Mouse (Mus musculus) neural tube, embryonic 11.5 days (tissue): ENCODE data around the gene Il34. TPM values are rescaled to one million over a fixed set of nuclear protein-coding genes. Genes with fewer than 3 reads are reported as not detected.

Source experiments
- ATAC-seq: fragments of 200-750 bp; cut with Nextera tagmentation; 2 replicates; pipeline ENCODE4 v1.8.0; 2017; ENCODE audit warnings: moderate number of reproducible peaks, mild to moderate bottlenecking, moderate TSS enrichment, moderate library complexity; ENCODE audit not compliant: insufficient read depth, low FRiP score, low TSS enrichment
- DNase-seq: peaks from one replicate; pipeline ENCODE4 v3.0.0-alpha.2; 2015; ENCODE audit warnings: low spot score
- H3K27ac ChIP-seq: fragments of 300-500 bp; sonication (generic); 2 replicates; pipeline ENCODE4 v1.5.1; 2014; ENCODE audit warnings: low read depth, mild to moderate bottlenecking, low read length
- H3K27me3 ChIP-seq: fragments of 300-500 bp; sonication (generic); 2 replicates; pipeline ENCODE4 v1.6.1; 2014; ENCODE audit warnings: mild to moderate bottlenecking, low read length, mixed read lengths; ENCODE audit not compliant: control insufficient read depth, insufficient read depth
- H3K36me3 ChIP-seq: fragments of 300-500 bp; sonication (generic); 2 replicates; pipeline ENCODE4 v1.6.1; 2014; ENCODE audit warnings: mild to moderate bottlenecking, low read length, moderate library complexity, mixed read lengths; ENCODE audit not compliant: control insufficient read depth, insufficient read depth
- H3K4me1 ChIP-seq: fragments of 300-500 bp; sonication (generic); 2 replicates; pipeline ENCODE4 v1.6.1; 2014; ENCODE audit warnings: low read length, mixed read lengths; ENCODE audit not compliant: control insufficient read depth, insufficient read depth
- H3K4me2 ChIP-seq: fragments of 300-500 bp; sonication (generic); 2 replicates; pipeline ENCODE4 v1.6.1; 2014; ENCODE audit warnings: low read depth, mild to moderate bottlenecking, moderate library complexity
- H3K4me3 ChIP-seq: fragments of 300-500 bp; sonication (generic); 2 replicates; pipeline ENCODE4 v1.5.1; 2014; ENCODE audit warnings: low read depth, low read length
- H3K9ac ChIP-seq: fragments of 300-500 bp; sonication (generic); 2 replicates; pipeline ENCODE4 v1.6.1; 2014; ENCODE audit warnings: mild to moderate bottlenecking, low read length
- H3K9me3 ChIP-seq: fragments of 300-500 bp; sonication (generic); 2 replicates; pipeline ENCODE4 v1.6.1; 2016; ENCODE audit warnings: low read length; ENCODE audit not compliant: control insufficient read depth
- WGBS: fragments of 180-500 bp; shearing (Covaris S2); extraction: QIAGEN DNeasy Blood & Tissue Kit; methylation state at CpG from one replicate; pipeline ENCODE4 v1.1.7; 2014; 5-methylcytosine and 5-hydroxymethylcytosine counted together
- polyA plus RNA-seq: library from polyadenylated mRNA; unstranded; fragments of >200 nt; fragmentation: Nextera tagmentation; extraction: Ambion mirVana; gene quantifications from 2 replicates; pipeline ENCODE4 v1.2.1, GENCODE M21; 2014

Gene Il34
- polyA plus RNA-seq, 1 experiment from 2014 or later: not detected

GRCm38 (mm10) chr8:110804825-110805514 lies 754 bp downstream of the Il34 start:
- Histone ChIP-seq H3K27me3 (no peaks in the 10 kb centered on the region), H3K9me3 (no peaks in the 10 kb centered on the region), H3K9ac (no peak overlapping the region), H3K4me2 (no peak overlapping the region), H3K4me3 (no peak overlapping the region), H3K27ac (no peak overlapping the region), H3K4me1 (no peaks in the 10 kb centered on the region), H3K36me3 (no peaks in the 10 kb centered on the region; the same call in 1 of the 2 replicates)
- ATAC-seq: no peak
- DNase-seq: no peak
- 64% methylated on average over 2 of the region's 3 CpGs for WGBS

- Histone ChIP-seq H3K36me3 (no peaks in the 10 kb centered on the region; the same call in 1 of the 2 replicates), H3K4me3 (no peak overlapping the region), H3K27me3 (no peaks in the 10 kb centered on the region), H3K9ac (no peak overlapping the region), H3K4me2 (no peak overlapping the region), H3K4me1 (no peaks in the 10 kb centered on the region), H3K9me3 (no peaks in the 10 kb centered on the region), H3K27ac (no peak overlapping the region)
- ATAC-seq (no peak), DNase-seq (no peak)
- WGBS: 93% methylated on average over 9 of the region's 9 CpGs
Observed at GRCm38 (mm10) chr8:110803856-110804255, 1.9 kb downstream of the Il34 start.

- H3K4me2 ChIP-seq: no peak overlapping the region
- H3K4me3 ChIP-seq: no peak overlapping the region
- H3K36me3 ChIP-seq: no peaks in the 10 kb centered on the region
- H3K27me3 ChIP-seq: no peaks in the 10 kb centered on the region
- no peaks in the 10 kb centered on the region for H3K4me1 ChIP-seq
- WGBS: 83% methylated on average over 5 of the region's 5 CpGs
- DNase-seq (no peak), ATAC-seq (no peak)
- H3K27ac ChIP-seq: no peak overlapping the region
- no peaks in the 10 kb centered on the region for H3K9me3 ChIP-seq
- H3K9ac ChIP-seq: no peak overlapping the region
Observed at GRCm38 (mm10) chr8:110802988-110803387, 2.7 kb downstream of the Il34 start.

GRCm38 (mm10) chr8:110797086-110797485 lies 8.6 kb downstream of the Il34 start:
- Histone ChIP-seq H3K36me3 (no peaks in the 10 kb centered on the region), H3K4me1 (no peaks in the 10 kb centered on the region), H3K4me2 (no peak overlapping the region), H3K27me3 (no peaks in the 10 kb centered on the region), H3K27ac (no peak overlapping the region), H3K9me3 (no peaks in the 10 kb centered on the region), H3K4me3 (no peak overlapping the region), H3K9ac (no peak overlapping the region)
- ATAC-seq (no peak), DNase-seq (no peak)
- WGBS: 94% methylated on average over 8 of the region's 8 CpGs

- no peak overlapping the region for H3K27ac ChIP-seq
- DNase-seq: no peak
- H3K36me3 ChIP-seq: no peaks in the 10 kb centered on the region
- H3K9ac ChIP-seq: no peak overlapping the region
- H3K4me3 ChIP-seq: no peak overlapping the region
- no peaks in the 10 kb centered on the region for H3K27me3 ChIP-seq
- H3K4me1 ChIP-seq: no peaks in the 10 kb centered on the region
- no peak overlapping the region for H3K4me2 ChIP-seq
- H3K9me3 ChIP-seq: no peaks in the 10 kb centered on the region
- no peak for ATAC-seq
- WGBS: 88% methylated on average over 7 of the region's 7 CpGs
Observed at GRCm38 (mm10) chr8:110794363-110794965, 11.3 kb downstream of the Il34 start.

GRCm38 (mm10) chr8:110793936-110794335 lies 11.8 kb downstream of the Il34 start:
- H3K9me3 ChIP-seq: no peaks in the 10 kb centered on the region
- H3K27me3 ChIP-seq: no peaks in the 10 kb centered on the region
- H3K36me3 ChIP-seq: no peaks in the 10 kb centered on the region
- H3K9ac ChIP-seq: no peak overlapping the region
- no peaks in the 10 kb centered on the region for H3K4me1 ChIP-seq
- H3K4me2 ChIP-seq: no peak overlapping the region
- H3K27ac ChIP-seq: no peak overlapping the region
- H3K4me3 ChIP-seq: no peak overlapping the region
- 91% methylated on average over 9 of the region's 9 CpGs for WGBS
- ATAC-seq: no peak
- DNase-seq: no peak

- no peak overlapping the region for H3K27ac ChIP-seq
- 84% methylated on average over 9 of the region's 9 CpGs for WGBS
- no peak overlapping the region for H3K4me2 ChIP-seq
- H3K4me1 ChIP-seq: no peaks in the 10 kb centered on the region
- DNase-seq: no peak
- no peaks in the 10 kb centered on the region for H3K36me3 ChIP-seq
- no peaks in the 10 kb centered on the region for H3K9me3 ChIP-seq
- no peak overlapping the region for H3K4me3 ChIP-seq
- no peaks in the 10 kb centered on the region for H3K27me3 ChIP-seq
- no peak for ATAC-seq
- no peak overlapping the region for H3K9ac ChIP-seq
Observed at GRCm38 (mm10) chr8:110793511-110793910, 12.2 kb downstream of the Il34 start.

GRCm38 (mm10) chr8:110792574-110793200 lies 13.0 kb downstream of the Il34 start:
- ATAC-seq (no peak), DNase-seq (no peak)
- Histone ChIP-seq H3K4me2 (no peak overlapping the region), H3K36me3 (no peaks in the 10 kb centered on the region), H3K27ac (no peak overlapping the region), H3K9me3 (no peaks in the 10 kb centered on the region), H3K27me3 (no peaks in the 10 kb centered on the region), H3K4me3 (no peak overlapping the region), H3K4me1 (no peaks in the 10 kb centered on the region), H3K9ac (no peak overlapping the region)
- WGBS: 82% methylated on average over 11 of the region's 11 CpGs

- WGBS: 83% methylated on average over 10 of the region's 10 CpGs
- Histone ChIP-seq H3K27me3 (no peaks in the 10 kb centered on the region), H3K4me2 (no peak overlapping the region), H3K9ac (no peak overlapping the region), H3K9me3 (no peaks in the 10 kb centered on the region), H3K4me3 (no peak overlapping the region), H3K4me1 (no peaks in the 10 kb centered on the region), H3K36me3 (no peaks in the 10 kb centered on the region), H3K27ac (no peak overlapping the region)
- ATAC-seq (no peak), DNase-seq (no peak)
Observed at GRCm38 (mm10) chr8:110791164-110791563, 14.6 kb downstream of the Il34 start.
